Mouse (Mus musculus) liver, adult 2 months (tissue): ENCODE measurements around the gene Nf1. TPM values are rescaled to one million over a fixed set of nuclear protein-coding genes. Genes with fewer than 3 reads are reported as not detected.
A peak's percentile ranks its signal among the peaks of the same experiment; 100 is the strongest.

Source experiments
- DNase-seq: peaks from one replicate; pipeline ENCODE4 v3.0.0-alpha.2; 2011; ENCODE audit warnings: low read depth, low spot score; ENCODE audit errors: extremely low read depth
- H3K27ac ChIP-seq: fragments of 200-500 bp; replicated peaks from 2 replicates; pipeline ENCODE4 v1.5.1; 2012; ENCODE audit warnings: low read depth, mild to moderate bottlenecking, control low read depth, inconsistent platforms, low read length; ENCODE audit not compliant: insufficient read depth
- H3K27me3 ChIP-seq: fragments of 200-500 bp; 2 replicates; pipeline ENCODE4 v1.6.1; 2012; ENCODE audit warnings: mild to moderate bottlenecking, moderate library complexity, low read length, inconsistent platforms; ENCODE audit not compliant: control insufficient read depth, insufficient read depth
- H3K36me3 ChIP-seq: fragments of 200-500 bp; 2 replicates; pipeline ENCODE4 v1.6.1; 2012; ENCODE audit warnings: low read length, inconsistent platforms; ENCODE audit not compliant: control insufficient read depth, insufficient read depth
- H3K4me1 ChIP-seq: fragments of 200-500 bp; 2 replicates; pipeline ENCODE4 v1.6.1; 2011; ENCODE audit warnings: low read length; ENCODE audit not compliant: control insufficient read depth, insufficient read depth
- H3K4me3 ChIP-seq: fragments of 200-500 bp; 2 replicates; pipeline ENCODE4 v1.5.1; 2011; ENCODE audit warnings: low read depth, mild to moderate bottlenecking, control low read depth, low read length, moderate library complexity; ENCODE audit not compliant: insufficient read depth
- H3K79me2 ChIP-seq: fragments of 200-500 bp; 2 replicates; pipeline ENCODE4 v1.6.1; 2012; ENCODE audit warnings: inconsistent platforms, mild to moderate bottlenecking, low read length, moderate library complexity; ENCODE audit not compliant: control insufficient read depth, insufficient read depth
- H3K9ac ChIP-seq: fragments of 200-500 bp; 2 replicates; pipeline ENCODE4 v1.6.1; 2012; ENCODE audit warnings: low read depth, mild to moderate bottlenecking, control low read depth, inconsistent platforms, low read length
- CTCF ChIP-seq: fragments of 200-500 bp; IDR thresholded peaks from 2 replicates; pipeline ENCODE4 v1.5.1; 2011; ENCODE audit warnings: low read depth, low read length, control low read depth
- POLR2A ChIP-seq: fragments of 200-500 bp; IDR thresholded peaks from 2 replicates; pipeline ENCODE4 v1.6.1; 2011; ENCODE audit warnings: low read length, control low read depth; ENCODE audit not compliant: insufficient read depth; ENCODE audit errors: extremely low read depth
- WGBS: fragments of 180-500 bp; shearing (Covaris S2); methylation state at CpG from one replicate; pipeline ENCODE4 v1.1.7; 2018; 5-methylcytosine and 5-hydroxymethylcytosine counted together
- polyA plus RNA-seq: library from polyadenylated mRNA; depleted of rRNA; stranded (reverse); fragments of >200 nt; gene quantifications from 2 replicates; pipeline ENCODE4 v1.2.3, GENCODE M21; 2012
- total RNA-seq: library from RNA; depleted of rRNA; stranded (reverse); fragments of >200 nt; gene quantifications from 2 replicates; pipeline ENCODE4 v1.2.3, GENCODE M21; 2014

The Nf1 gene
- total and polyA plus RNA-seq, 2 experiments = 5.5 to 21.1 TPM

- Histone ChIP-seq H3K36me3 (peaks cover 20% of the 10 kb centered on the region), H3K27ac (no peak overlapping the region), H3K9ac (no peak overlapping the region), H3K4me3 (no peak overlapping the region), H3K4me1 (peaks cover 7% of the 10 kb centered on the region; the same call in 1 of the 2 replicates), H3K27me3 (no peaks in the 10 kb centered on the region), H3K79me2 (no peaks in the 10 kb centered on the region)
- DNase-seq = peak; percentile 90
- 31% methylated on average over 4 of the region's 4 CpGs for WGBS
- no peak for TF ChIP-seq POLR2A
- no peak for TF ChIP-seq CTCF
Observed at GRCm38 (mm10) chr11:79560536-79560935, 221.0 kb downstream of the Nf1 start.

GRCm38 (mm10) chr11:79563493-79563892 is 224.0 kb downstream of the Nf1 start:
- DNase-seq = no peak
- TF ChIP-seq POLR2A = no peak
- TF ChIP-seq CTCF = no peak
- Histone ChIP-seq H3K4me1 (peaks cover 9% of the 10 kb centered on the region; the same call in 1 of the 2 replicates), H3K79me2 (no peaks in the 10 kb centered on the region), H3K4me3 (no peak overlapping the region), H3K9ac (no peak overlapping the region), H3K27me3 (no peaks in the 10 kb centered on the region), H3K36me3 (peaks cover 20% of the 10 kb centered on the region), H3K27ac (no peak overlapping the region)
- 97% methylated on average over 7 of the region's 7 CpGs for WGBS

- Histone ChIP-seq H3K36me3 (peaks cover 36% of the 10 kb centered on the region), H3K27me3 (no peaks in the 10 kb centered on the region), H3K27ac (no peak overlapping the region), H3K79me2 (no peaks in the 10 kb centered on the region), H3K9ac (no peak overlapping the region), H3K4me1 (peaks cover 1% of the 10 kb centered on the region; the same call in 1 of the 2 replicates), H3K4me3 (no peak overlapping the region)
- DNase-seq = no peak
- TF ChIP-seq CTCF (no peak), POLR2A (no peak)
- 89% methylated on average over 1 of the region's 1 CpGs for WGBS
Observed at GRCm38 (mm10) chr11:79566947-79567346, 227.5 kb downstream of the Nf1 start.

- WGBS = 34% methylated on average over 11 of the region's 11 CpGs
- Histone ChIP-seq H3K27ac (no peak overlapping the region), H3K27me3 (no peaks in the 10 kb centered on the region), H3K9ac (no peak overlapping the region), H3K4me1 (peaks cover 1% of the 10 kb centered on the region; the same call in 1 of the 2 replicates), H3K36me3 (peaks cover 37% of the 10 kb centered on the region), H3K79me2 (no peaks in the 10 kb centered on the region), H3K4me3 (no peak overlapping the region)
- no peak for TF ChIP-seq POLR2A
- no peak for TF ChIP-seq CTCF
- peak; percentile 72 for DNase-seq
Observed at GRCm38 (mm10) chr11:79568197-79568911, 228.9 kb downstream of the Nf1 start.

- no peak for TF ChIP-seq POLR2A
- no peak for TF ChIP-seq CTCF
- no peaks in the 10 kb centered on the region for H3K27me3 ChIP-seq
- 88% methylated on average over 2 of the region's 2 CpGs for WGBS
- H3K79me2 ChIP-seq = no peaks in the 10 kb centered on the region
- no peak overlapping the region for H3K4me3 ChIP-seq
- H3K36me3 ChIP-seq = peaks cover 39% of the 10 kb centered on the region
- no peak overlapping the region for H3K9ac ChIP-seq
- H3K4me1 ChIP-seq = peaks cover 1% of the 10 kb centered on the region; the same call in 1 of the 2 replicates
- no peak overlapping the region for H3K27ac ChIP-seq
- DNase-seq = no peak
Observed at GRCm38 (mm10) chr11:79570319-79570718, 230.8 kb downstream of the Nf1 start.

- WGBS = 95% methylated on average over 3 of the region's 3 CpGs
- H3K79me2 ChIP-seq = no peaks in the 10 kb centered on the region
- H3K4me1 ChIP-seq = no peaks in the 10 kb centered on the region
- H3K9ac ChIP-seq = no peak overlapping the region
- no peak overlapping the region for H3K27ac ChIP-seq
- no peaks in the 10 kb centered on the region for H3K27me3 ChIP-seq
- H3K36me3 ChIP-seq = peaks cover 27% of the 10 kb centered on the region
- TF ChIP-seq POLR2A = no peak
- no peak for DNase-seq
- H3K4me3 ChIP-seq = no peak overlapping the region
Observed at GRCm38 (mm10) chr11:79573836-79574235, 234.3 kb downstream of the Nf1 start.
